Mouse (Mus musculus): ENCODE results near the gene Ampd2. TPM values are rescaled to one million over a fixed set of nuclear protein-coding genes. Genes with fewer than 3 reads are reported as not detected.

Gene Ampd2
- polyA plus RNA-seq, 1 experiment, result 82.4 TPM

DNA sequence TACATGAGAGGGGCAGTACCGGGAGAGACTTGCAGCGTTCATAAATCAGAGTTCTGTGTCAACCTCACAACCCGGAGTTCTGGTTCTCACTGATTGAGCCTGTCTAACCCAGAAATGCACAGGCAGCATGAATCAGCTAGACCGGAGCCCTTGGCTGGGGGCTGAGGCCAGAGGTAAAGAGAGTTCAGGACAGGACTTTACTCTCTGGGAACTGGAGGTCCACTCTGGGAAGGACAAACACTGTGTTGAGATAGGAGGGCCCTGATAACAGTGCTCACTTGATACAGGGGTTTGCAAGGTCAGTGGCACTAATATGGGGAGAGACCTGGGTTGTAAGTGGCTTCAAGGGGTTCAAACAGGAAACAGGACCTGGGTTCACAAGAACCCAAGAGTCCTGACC, 61.1 kb downstream of the Ampd2 start:
- 28% methylated on average over 4 of the region's 4 CpGs for WGBS
- no peak for DNase-seq (ENCODE audit: low read depth, low spot score)

Other genes starting within 250 kb of the Ampd2 start
- gene Eps8l3, start 209.4 kb downstream of the Ampd2 start, polyA plus RNA-seq (2012; rRNA removed), result 161 and 294 TPM in 2 replicates
- gene Gstm5, start 190.8 kb downstream of the Ampd2 start, polyA plus RNA-seq (2012; rRNA removed), result 25.5 and 27.8 TPM in 2 replicates
- gene Gstm7, start 154.8 kb downstream of the Ampd2 start, polyA plus RNA-seq (2012; rRNA removed), result 4.9 and 8.4 TPM in 2 replicates
- gene Gstm6, start 142.9 kb downstream of the Ampd2 start, polyA plus RNA-seq (2012; rRNA removed), result 2.4 and 8.6 TPM in 2 replicates
- 11.5 and 90.4 TPM in 2 replicates for gene Gstm3, start 117.4 kb downstream of the Ampd2 start, polyA plus RNA-seq (2012; rRNA removed)
- gene Gstm2, start 100.2 kb downstream of the Ampd2 start, polyA plus RNA-seq (2012; rRNA removed), result 40.2 and 44.1 TPM in 2 replicates
- 109 and 157 TPM in 2 replicates for gene Gstm1, start 68.7 kb downstream of the Ampd2 start, polyA plus RNA-seq (2012; rRNA removed)
- gene Gstm4, start 41.8 kb downstream of the Ampd2 start, polyA plus RNA-seq (2012; rRNA removed), result 9.9 and 10.0 TPM in 2 replicates
- 1.6 and 2.1 TPM in 2 replicates for gene Gnat2, start 6.1 kb upstream of the Ampd2 start, polyA plus RNA-seq (2012; rRNA removed)
- gene Gnai3, start 59.5 kb upstream of the Ampd2 start, polyA plus RNA-seq (2012; rRNA removed), result 35.7 and 47.2 TPM in 2 replicates
- gene Gpr61, start 68.2 kb upstream of the Ampd2 start, polyA plus RNA-seq (2012; rRNA removed), result 0.04 TPM in 2 replicates
- gene Amigo1, start 99.7 kb upstream of the Ampd2 start, polyA plus RNA-seq (2012; rRNA removed), result 7.3 and 11.9 TPM in 2 replicates
- 9.9 and 10.8 TPM in 2 replicates for gene Cyb561d1, start 114.6 kb upstream of the Ampd2 start, polyA plus RNA-seq (2012; rRNA removed)
- 6.2 and 7.2 TPM in 2 replicates for gene Atxn7l2, start 124.3 kb upstream of the Ampd2 start, polyA plus RNA-seq (2012; rRNA removed)
- 1.7 and 2.3 TPM in 2 replicates for gene Sypl2, start 140.0 kb upstream of the Ampd2 start, polyA plus RNA-seq (2012; rRNA removed)
- 86.3 and 92.7 TPM in 2 replicates for gene Psma5, start 170.3 kb upstream of the Ampd2 start, polyA plus RNA-seq (2012; rRNA removed)
- 52.4 and 52.6 TPM in 2 replicates for gene Sort1, start 197.4 kb upstream of the Ampd2 start, polyA plus RNA-seq (2012; rRNA removed)